Mouse (Mus musculus) common myeloid progenitor, adult 5-6 weeks (primary cell): ENCODE data around the gene Mob3b. TPM values are rescaled to one million over a fixed set of nuclear protein-coding genes. Genes with fewer than 3 reads are reported as not detected.
A peak's percentile ranks its signal among the peaks of the same experiment; 100 is the strongest.
"Not testable (repeated sequence)": the region's sequence is repeated elsewhere in the genome, so short reads cannot be mapped to it uniquely, and the experiment has no call there.

Experiments used
- ATAC-seq: replicated peaks from 2 replicates; pipeline ENCODE4 v1.8.0; 2016; ENCODE audit warnings: low read depth, mild to moderate bottlenecking, moderate TSS enrichment, inconsistent platforms; ENCODE audit not compliant: poor library complexity, severe bottlenecking
- total RNA-seq: library from RNA; stranded (forward); fragments of 200-1000, 187-1606 nt; gene quantifications from 2 replicates; pipeline ENCODE4 v1.2.3, GENCODE M21; 2017

The Mob3b gene
- total RNA-seq, 1 experiment from 2014 or later = 3.4 TPM

GRCm38 (mm10) chr4:34983511-34983910 is 173.8 kb downstream of the Mob3b start:
- no peak for ATAC-seq

GRCm38 (mm10) chr4:34981301-34982172 is 175.7 kb downstream of the Mob3b start:
- ATAC-seq = no peak

GRCm38 (mm10) chr4:34980461-34981039 is 176.7 kb downstream of the Mob3b start:
- no peak for ATAC-seq

- no peak for ATAC-seq
Observed at GRCm38 (mm10) chr4:34976916-34977702, 180.2 kb downstream of the Mob3b start.

- ATAC-seq = no peak
Observed at GRCm38 (mm10) chr4:34976331-34976778, 180.9 kb downstream of the Mob3b start.

GRCm38 (mm10) chr4:34974795-34975194 is 182.5 kb downstream of the Mob3b start:
- ATAC-seq = no peak

- no peak for ATAC-seq
Observed at GRCm38 (mm10) chr4:34967541-34967940, 189.7 kb downstream of the Mob3b start.

- no peak for ATAC-seq
Observed at GRCm38 (mm10) chr4:34966336-34966957, 190.8 kb downstream of the Mob3b start.

GRCm38 (mm10) chr4:34964906-34965305 is 192.4 kb downstream of the Mob3b start:
- no peak for ATAC-seq

- no peak for ATAC-seq
Observed at GRCm38 (mm10) chr4:34963999-34964398, 193.3 kb downstream of the Mob3b start.

GRCm38 (mm10) chr4:34960781-34961560 is 196.3 kb downstream of the Mob3b start:
- no peak for ATAC-seq

- no peak for ATAC-seq
Observed at GRCm38 (mm10) chr4:34959477-34959876, 197.8 kb downstream of the Mob3b start.

GRCm38 (mm10) chr4:34958155-34959028 is 198.9 kb downstream of the Mob3b start:
- peak; percentile 96 for ATAC-seq

GRCm38 (mm10) chr4:34953716-34954115 is 203.6 kb downstream of the Mob3b start:
- no peak for ATAC-seq

- ATAC-seq = 0 out of 2 replicates have a peak, but pooled peaks have one; percentile 50
Observed at GRCm38 (mm10) chr4:34947181-34947580, 210.1 kb downstream of the Mob3b start.

GRCm38 (mm10) chr4:34941046-34941445 is 216.2 kb downstream of the Mob3b start:
- no peak for ATAC-seq

GRCm38 (mm10) chr4:34928386-34928785 is 228.9 kb downstream of the Mob3b start:
- not testable (repeated sequence) for ATAC-seq

- peak; percentile 98 for ATAC-seq
Observed at GRCm38 (mm10) chr4:34922177-34922870, 235.0 kb downstream of the Mob3b start.
